Mouse (Mus musculus) hindbrain, embryonic 13.5 days (tissue): Measurements from ENCODE around the gene Tent5a. TPM values are rescaled to one million over a fixed set of nuclear protein-coding genes. Genes with fewer than 3 reads are reported as not detected.

ENCODE experiments used
- ATAC-seq: fragments of 200-750 bp; cut with Nextera tagmentation; 2 replicates; pipeline ENCODE4 v1.8.0; 2017; ENCODE audit warnings: moderate TSS enrichment; ENCODE audit not compliant: low FRiP score
- H3K27ac ChIP-seq: fragments of 300-500 bp; sonication (generic); 2 replicates; pipeline ENCODE4 v1.5.1; 2015; ENCODE audit warnings: inconsistent platforms, mild to moderate bottlenecking, moderate library complexity
- H3K27me3 ChIP-seq: fragments of 300-500 bp; sonication (generic); 2 replicates; pipeline ENCODE4 v1.6.1; 2015; ENCODE audit warnings: mild to moderate bottlenecking, inconsistent platforms
- H3K36me3 ChIP-seq: fragments of 300-500 bp; sonication (generic); 2 replicates; pipeline ENCODE4 v1.6.1; 2015; ENCODE audit warnings: mild to moderate bottlenecking, inconsistent platforms
- H3K4me1 ChIP-seq: fragments of 300-500 bp; sonication (generic); replicated peaks from 2 replicates; pipeline ENCODE4 v1.6.1; 2015; ENCODE audit warnings: inconsistent platforms
- H3K4me2 ChIP-seq: fragments of 300-500 bp; sonication (generic); 2 replicates; pipeline ENCODE4 v1.6.1; 2015; ENCODE audit warnings: inconsistent platforms, mild to moderate bottlenecking, moderate library complexity
- H3K4me3 ChIP-seq: fragments of 300-500 bp; sonication (generic); 2 replicates; pipeline ENCODE4 v1.5.1; 2015; ENCODE audit warnings: mild to moderate bottlenecking, inconsistent platforms
- H3K9ac ChIP-seq: fragments of 300-500 bp; sonication (generic); 2 replicates; pipeline ENCODE4 v1.6.1; 2015; ENCODE audit warnings: mild to moderate bottlenecking, inconsistent platforms
- H3K9me3 ChIP-seq: fragments of 300-500 bp; sonication (generic); 2 replicates; pipeline ENCODE4 v1.6.1; 2016; ENCODE audit warnings: inconsistent platforms
- whole genome bisulfite sequencing: fragments of 180-500 bp; shearing (Covaris S2); methylation state at CpG from one replicate; pipeline ENCODE4 v1.1.7; 2015; 5-methylcytosine and 5-hydroxymethylcytosine counted together
- polyA plus RNA-seq: library from polyadenylated mRNA; unstranded; fragments of >200 nt; fragmentation: Nextera tagmentation; extraction: Ambion mirVana; gene quantifications from 2 replicates; pipeline ENCODE4 v1.2.1, GENCODE M21; 2015

Gene Tent5a
- polyA plus RNA-seq, 1 experiment from 2014 or later = 7.6 TPM

DNA sequence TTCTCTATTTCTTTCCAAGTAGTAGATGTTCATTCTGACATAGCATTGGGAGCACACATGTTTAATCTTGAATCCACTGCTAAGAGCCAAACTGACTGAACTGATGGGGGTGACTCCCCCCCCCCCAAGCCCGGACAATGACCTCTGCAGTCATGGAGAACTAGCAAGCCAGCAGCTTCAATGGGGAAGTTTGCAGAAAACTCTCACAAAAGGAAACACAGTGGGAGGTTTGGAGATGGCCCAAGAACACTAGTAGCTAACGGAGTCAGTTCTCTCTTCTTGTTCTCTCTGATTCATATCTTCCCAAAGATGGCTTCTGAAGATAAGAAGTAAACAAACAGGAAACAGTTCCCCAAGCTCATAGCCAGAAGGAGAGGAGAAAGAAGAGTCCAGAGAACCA is 4.4 kb upstream of the Tent5a start:
- Histone ChIP-seq H3K27ac (no peak overlapping the region), H3K27me3 (peaks cover 3% of the 10 kb centered on the region), H3K9ac (no peak overlapping the region), H3K36me3 (no peaks in the 10 kb centered on the region), H3K4me2 (no peak overlapping the region), H3K9me3 (no peaks in the 10 kb centered on the region), H3K4me1 (peaks cover 6% of the 10 kb centered on the region), H3K4me3 (no peak overlapping the region)
- 66% methylated on average over 2 of the region's 2 CpGs for WGBS
- ATAC-seq = no peak

DNA sequence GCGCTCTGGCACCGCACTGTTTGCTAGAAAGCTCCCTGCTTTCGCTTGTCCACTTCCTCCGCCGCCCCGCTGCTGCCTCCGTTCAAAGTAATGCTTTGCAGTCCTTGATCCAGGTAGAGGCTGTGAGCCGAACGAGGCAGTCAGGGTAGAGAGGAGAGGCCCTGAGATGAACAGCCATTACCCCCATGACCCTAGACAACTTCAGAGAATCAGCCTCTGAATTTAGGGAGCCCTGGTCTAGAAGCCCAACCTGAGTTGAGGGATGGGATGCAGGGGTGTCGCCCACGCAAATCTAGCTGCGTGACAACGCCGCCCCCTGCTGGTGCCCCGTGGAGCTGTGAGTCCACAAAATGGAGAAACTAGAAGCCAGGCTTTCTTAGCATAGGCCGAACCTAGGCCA is 1.1 kb upstream of the Tent5a start:
- peak overlapping the region; percentile 76 for H3K9ac ChIP-seq
- peak overlapping the region; percentile 78 for H3K27ac ChIP-seq
- ATAC-seq = peak; percentile 61
- WGBS = 1% methylated on average over 16 of the region's 16 CpGs
- peak overlapping the region; percentile 66 for H3K4me3 ChIP-seq
- H3K4me1 ChIP-seq = peaks cover 23% of the 10 kb centered on the region
- H3K9me3 ChIP-seq = no peaks in the 10 kb centered on the region
- H3K36me3 ChIP-seq = no peaks in the 10 kb centered on the region
- peak overlapping the region; percentile 72 for H3K4me2 ChIP-seq
- H3K27me3 ChIP-seq = peaks cover 15% of the 10 kb centered on the region

DNA sequence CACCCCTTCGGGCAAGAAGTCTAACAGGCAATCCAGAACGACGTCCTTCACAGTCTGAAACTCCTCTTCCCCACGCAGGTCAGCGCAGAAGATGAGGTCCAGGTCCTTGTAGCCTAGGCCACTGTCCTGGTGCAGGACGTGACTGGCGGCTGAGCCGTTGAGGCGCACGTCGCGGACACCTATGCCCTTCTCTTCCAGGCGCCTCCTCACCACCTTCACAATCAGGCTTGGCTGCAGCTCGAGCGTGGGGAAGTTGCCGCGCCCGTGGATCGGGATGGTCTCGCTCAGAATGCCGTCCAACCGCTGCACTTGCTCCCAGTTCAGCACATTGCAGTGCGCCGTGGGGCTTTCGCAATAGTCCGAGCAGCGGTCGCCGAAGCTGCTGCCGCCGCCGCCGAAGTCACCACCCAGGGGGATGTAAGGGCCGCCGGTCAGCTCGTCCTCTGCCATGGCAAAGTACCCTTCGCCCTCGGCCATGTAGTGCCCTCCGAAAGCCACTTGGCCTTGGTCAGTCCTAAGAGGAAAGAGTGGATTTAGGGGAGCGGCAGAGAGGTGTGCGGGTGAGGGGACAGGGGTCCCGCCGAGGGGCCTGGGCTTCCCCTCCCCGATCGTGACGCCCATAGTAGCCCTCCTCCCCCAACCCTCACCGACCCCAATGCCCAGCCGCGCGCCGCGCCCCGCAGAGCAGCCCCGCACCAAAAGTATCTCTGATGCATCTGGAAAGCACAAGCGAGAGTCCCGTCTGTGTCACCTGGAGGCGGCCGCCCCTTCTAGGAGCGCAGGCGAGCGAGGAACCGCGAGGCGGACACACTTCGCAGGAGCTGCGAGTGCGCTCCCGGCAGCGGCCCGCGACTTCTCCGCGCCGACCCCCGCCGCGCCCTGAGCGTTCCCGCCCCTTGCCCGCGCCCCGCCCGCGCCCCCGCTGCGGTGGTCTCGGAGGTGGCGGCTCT is 581 bp downstream of the Tent5a start:
- peaks cover 30% of the 10 kb centered on the region for H3K4me1 ChIP-seq
- H3K27me3 ChIP-seq = peaks cover 15% of the 10 kb centered on the region
- peak; percentile 69 for ATAC-seq
- WGBS = under 1% methylated on average over 71 of the region's 88 CpGs
- H3K4me3 ChIP-seq = peak overlapping the region; percentile 66
- no peaks in the 10 kb centered on the region for H3K36me3 ChIP-seq
- H3K4me2 ChIP-seq = peak overlapping the region; percentile 72
- peak overlapping the region; percentile 76 for H3K9ac ChIP-seq
- no peaks in the 10 kb centered on the region for H3K9me3 ChIP-seq
- H3K27ac ChIP-seq = peak overlapping the region; percentile 78

DNA sequence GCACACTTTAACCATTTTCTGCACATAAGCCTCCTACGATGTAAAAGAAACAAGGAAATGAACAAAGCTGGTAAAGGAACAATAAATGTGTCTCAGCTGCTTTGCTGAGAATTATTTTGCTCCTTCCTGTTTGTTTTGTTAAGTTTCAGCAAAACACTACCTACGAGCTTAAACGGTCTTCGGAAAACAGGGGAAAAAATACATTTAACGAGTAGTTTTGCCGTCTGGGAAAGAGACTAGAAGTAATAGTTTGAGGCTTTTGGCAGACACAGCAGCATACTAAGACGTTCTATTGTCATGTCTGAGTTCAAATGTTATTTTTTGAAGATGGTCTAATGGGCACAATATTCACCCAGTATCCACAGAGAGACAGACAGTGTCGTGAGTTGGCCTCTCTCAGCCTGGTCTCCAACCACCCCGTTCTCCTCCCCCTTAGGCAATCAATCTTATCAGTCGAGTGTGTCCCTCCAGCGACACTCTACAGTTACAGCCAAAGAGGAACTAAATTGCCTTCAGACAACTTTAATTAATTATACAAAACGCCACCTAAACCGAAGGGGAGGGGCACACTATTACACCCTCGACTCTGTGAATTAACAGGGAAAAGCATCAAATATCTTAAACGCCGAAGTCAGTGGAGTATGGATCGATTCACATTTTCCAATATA is 1.8 kb downstream of the Tent5a start:
- no peak overlapping the region for H3K27ac ChIP-seq

DNA sequence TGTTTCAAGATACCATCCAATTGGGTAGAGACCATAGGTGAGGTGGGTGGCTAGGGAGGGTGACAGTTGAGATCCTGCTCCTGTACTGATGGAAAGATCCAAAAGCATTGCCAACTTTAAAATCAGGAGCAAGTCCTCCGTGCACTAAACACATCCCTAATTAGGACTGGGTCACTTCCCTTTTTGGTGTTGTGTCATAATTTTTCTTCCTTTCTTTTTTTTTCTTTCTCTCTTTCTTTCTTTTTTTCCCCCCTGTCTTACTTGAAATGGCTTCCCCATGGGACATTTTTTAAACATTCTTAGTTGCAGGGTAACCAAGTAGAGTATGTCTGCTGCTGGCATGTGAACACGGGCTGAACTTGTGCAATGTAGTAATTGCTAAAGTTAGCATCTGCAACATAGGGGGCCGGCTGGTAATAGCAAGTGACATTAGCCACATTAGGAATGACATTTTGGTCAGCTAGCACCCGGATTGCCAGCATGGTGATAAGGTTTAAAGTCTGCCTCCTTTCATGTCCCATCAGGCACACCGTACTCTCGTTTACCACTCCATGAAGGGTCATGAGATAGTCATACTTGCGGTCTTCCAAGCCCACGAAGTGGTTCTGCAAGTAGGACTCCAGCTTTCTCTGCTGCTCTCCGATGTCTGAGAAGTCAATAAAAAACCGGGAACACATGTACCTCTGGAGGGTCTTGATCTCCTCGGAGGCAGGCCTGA is 2.8 kb downstream of the Tent5a start:
- H3K4me1 ChIP-seq = peaks cover 35% of the 10 kb centered on the region
- H3K9ac ChIP-seq = 0 out of 2 replicates have a peak overlapping the region, but pooled peaks have one; percentile 76
- 83% methylated on average over 11 of the region's 11 CpGs for WGBS
- peaks cover 15% of the 10 kb centered on the region for H3K27me3 ChIP-seq
- H3K4me2 ChIP-seq = peak overlapping the region; percentile 72
- H3K27ac ChIP-seq = no peak overlapping the region
- H3K4me3 ChIP-seq = peak overlapping the region; percentile 66
- ATAC-seq = no peak
- no peaks in the 10 kb centered on the region for H3K9me3 ChIP-seq
- H3K36me3 ChIP-seq = no peaks in the 10 kb centered on the region

More for the DNA sequence above, 1.8 kb downstream of the Tent5a start:
- Histone ChIP-seq H3K4me3 (peak overlapping the region; percentile 66), H3K36me3 (no peaks in the 10 kb centered on the region), H3K9ac (peak overlapping the region; percentile 76), H3K4me1 (peaks cover 35% of the 10 kb centered on the region), H3K4me2 (peak overlapping the region; percentile 72), H3K9me3 (no peaks in the 10 kb centered on the region), H3K27me3 (peaks cover 15% of the 10 kb centered on the region)
- WGBS = 40% methylated on average over 17 of the region's 17 CpGs
- ATAC-seq = no peak

DNA sequence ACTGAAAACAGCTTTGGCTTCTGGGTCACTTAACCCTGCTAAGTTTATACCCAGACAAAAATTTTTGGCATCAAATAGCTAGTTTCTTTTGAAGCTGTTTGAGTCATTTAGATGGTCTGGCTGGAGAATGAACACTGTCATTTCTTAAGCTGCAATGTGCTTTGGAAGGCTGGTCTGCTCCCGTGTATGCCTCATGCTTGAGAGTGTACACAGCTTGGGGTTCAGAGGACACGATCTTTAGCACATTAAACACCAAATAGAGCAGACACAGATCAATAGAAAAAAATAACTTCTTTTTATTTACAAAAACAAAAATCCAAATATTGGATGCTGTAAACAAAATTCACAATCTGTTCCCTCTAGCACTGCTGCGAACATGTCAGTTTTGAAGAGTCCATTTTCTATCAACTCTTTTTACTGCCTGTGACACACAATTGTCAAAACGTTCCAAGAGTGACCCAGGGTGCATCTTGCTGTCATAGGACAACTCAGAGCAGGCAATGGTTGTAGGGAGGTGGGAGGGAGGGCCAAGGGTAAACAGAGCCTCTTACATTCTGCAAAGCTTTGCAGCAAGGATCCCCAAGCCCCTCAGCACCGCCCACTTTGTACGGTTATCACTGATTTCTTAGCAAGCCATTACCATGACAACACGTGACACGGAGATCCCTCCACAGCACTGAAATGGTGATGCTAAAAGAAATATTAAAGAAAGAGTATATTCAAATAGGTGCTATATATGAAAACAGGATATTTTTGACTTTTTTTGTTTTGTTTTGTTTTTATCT is 6.8 kb downstream of the Tent5a start:
- H3K27ac ChIP-seq = no peak overlapping the region
- H3K36me3 ChIP-seq = no peaks in the 10 kb centered on the region
- no peaks in the 10 kb centered on the region for H3K9me3 ChIP-seq
- peaks cover 7% of the 10 kb centered on the region; the same call in 1 of the 2 replicates for H3K27me3 ChIP-seq
- 46% methylated on average over 8 of the region's 8 CpGs for WGBS
- H3K4me2 ChIP-seq = no peak overlapping the region
- peaks cover 18% of the 10 kb centered on the region for H3K4me1 ChIP-seq
- no peak overlapping the region for H3K9ac ChIP-seq
- no peak overlapping the region for H3K4me3 ChIP-seq
- ATAC-seq = 0 out of 2 replicates have a peak, but pooled peaks have one; percentile 52

DNA sequence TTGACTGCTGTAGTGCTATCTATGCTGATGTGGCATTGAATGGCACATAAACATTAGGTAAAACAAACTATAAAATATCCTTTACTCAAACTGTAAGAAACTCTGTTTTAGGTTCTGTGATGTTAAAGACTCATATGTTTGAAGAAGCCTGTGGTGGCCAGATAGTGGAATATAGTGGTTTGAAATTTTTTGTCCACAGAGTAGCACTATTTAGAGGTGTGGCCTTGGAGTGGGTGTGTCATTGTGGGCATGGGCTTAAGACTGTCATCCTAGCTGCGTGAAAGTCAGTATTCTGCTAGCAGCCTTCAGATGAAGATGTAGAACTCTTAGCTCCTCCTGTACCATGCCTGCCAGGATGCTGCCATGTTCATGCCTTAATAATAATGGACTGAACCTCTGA is 11.0 kb downstream of the Tent5a start:
- H3K9ac ChIP-seq = no peak overlapping the region
- H3K4me3 ChIP-seq = no peak overlapping the region
- H3K27ac ChIP-seq = no peak overlapping the region
- H3K4me2 ChIP-seq = no peak overlapping the region
- peaks cover 4% of the 10 kb centered on the region; the same call in 1 of the 2 replicates for H3K4me1 ChIP-seq
- no peaks in the 10 kb centered on the region for H3K27me3 ChIP-seq
- no peaks in the 10 kb centered on the region for H3K36me3 ChIP-seq
- WGBS = 58% methylated on average over 1 of the region's 1 CpGs
- H3K9me3 ChIP-seq = no peaks in the 10 kb centered on the region
- ATAC-seq = no peak

DNA sequence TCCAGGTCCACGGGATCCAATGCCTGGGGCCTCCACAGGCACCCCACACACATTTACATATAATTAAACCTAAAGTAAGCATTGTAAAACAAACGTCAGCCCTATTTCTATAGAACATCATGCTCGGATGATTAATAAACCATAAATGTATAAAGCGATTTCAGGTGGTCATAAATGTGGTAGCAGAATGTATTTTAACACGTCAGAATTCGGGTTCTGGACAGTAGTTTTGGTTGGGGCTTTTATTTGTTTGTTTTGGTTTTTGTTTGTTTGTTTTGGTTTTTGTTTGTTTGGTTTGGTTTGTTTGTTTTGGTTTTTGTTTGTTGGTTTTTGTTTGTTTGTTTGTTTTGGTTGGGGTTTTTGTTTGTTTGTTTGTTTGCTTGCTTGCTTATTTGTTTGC is 14.7 kb downstream of the Tent5a start, which contains the start of gene Gm11114:
Gene Gm11114 (plus strand): TSS at position 301 of the 400 bp plus-strand sequence.
- ATAC-seq = no peak
- no peak within 1 kb of the TSS for H3K4me2 ChIP-seq
- H3K4me1 ChIP-seq = no peaks in the 10 kb centered on the region
- no peaks in the 10 kb centered on the region for H3K36me3 ChIP-seq
- no peaks in the 10 kb centered on the region for H3K27me3 ChIP-seq
- no peak within 1 kb of the TSS for H3K9ac ChIP-seq
- no peak within 1 kb of the TSS for H3K27ac ChIP-seq
- 83% methylated on average over 6 of the region's 6 CpGs for WGBS
- H3K9me3 ChIP-seq = no peaks in the 10 kb centered on the region
- H3K4me3 ChIP-seq = no peak within 1 kb of the TSS

DNA sequence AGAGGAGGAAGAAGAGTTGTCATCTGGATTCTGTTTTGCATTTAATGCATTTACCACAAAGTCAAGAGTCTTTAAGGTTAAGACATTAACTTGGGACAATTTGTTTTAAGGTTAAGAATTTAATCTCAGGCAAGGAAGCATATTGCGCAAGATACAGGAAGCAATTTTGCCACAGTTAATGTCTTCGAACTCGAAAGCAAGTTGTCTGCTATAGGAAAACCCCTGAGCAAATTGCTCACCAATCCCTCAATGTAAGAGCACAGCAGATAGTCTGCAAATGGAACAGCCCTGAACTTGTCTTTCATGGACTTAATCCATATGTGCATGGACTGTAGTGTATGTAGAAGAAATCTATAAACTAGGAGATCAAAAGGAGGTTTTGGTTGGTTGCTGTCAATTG is 23.8 kb downstream of the Tent5a start:
- no peak overlapping the region for H3K4me3 ChIP-seq
- H3K4me1 ChIP-seq = no peaks in the 10 kb centered on the region
- no peak overlapping the region for H3K4me2 ChIP-seq
- 95% methylated on average over 3 of the region's 3 CpGs for WGBS
- no peak for ATAC-seq
- H3K36me3 ChIP-seq = no peaks in the 10 kb centered on the region
- H3K9ac ChIP-seq = no peak overlapping the region
- H3K9me3 ChIP-seq = no peaks in the 10 kb centered on the region
- no peak overlapping the region for H3K27ac ChIP-seq
- no peaks in the 10 kb centered on the region for H3K27me3 ChIP-seq

DNA sequence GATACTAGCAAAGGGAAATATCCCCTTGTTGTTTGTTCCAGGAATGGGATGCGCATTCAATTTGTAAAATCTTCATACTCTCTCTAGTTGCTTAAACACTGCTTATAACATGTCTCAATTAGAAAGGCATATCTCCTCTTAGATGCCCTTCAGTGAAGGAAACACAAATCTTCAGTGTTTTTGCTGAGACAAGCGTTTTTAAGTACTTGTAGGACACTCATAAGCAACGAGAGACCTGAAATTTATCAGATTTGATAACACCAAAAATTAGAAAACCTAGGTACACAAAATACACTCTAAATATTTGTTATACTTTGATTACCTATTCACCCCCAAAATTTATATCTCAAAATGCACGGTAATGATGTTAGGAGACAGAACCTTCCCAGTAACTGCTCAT is 24.3 kb downstream of the Tent5a start:
- Histone ChIP-seq H3K4me3 (no peak overlapping the region), H3K36me3 (no peaks in the 10 kb centered on the region), H3K4me1 (no peaks in the 10 kb centered on the region), H3K4me2 (no peak overlapping the region), H3K27ac (no peak overlapping the region), H3K27me3 (no peaks in the 10 kb centered on the region), H3K9ac (no peak overlapping the region), H3K9me3 (no peaks in the 10 kb centered on the region)
- no peak for ATAC-seq
- 86% methylated on average over 4 of the region's 4 CpGs for WGBS

DNA sequence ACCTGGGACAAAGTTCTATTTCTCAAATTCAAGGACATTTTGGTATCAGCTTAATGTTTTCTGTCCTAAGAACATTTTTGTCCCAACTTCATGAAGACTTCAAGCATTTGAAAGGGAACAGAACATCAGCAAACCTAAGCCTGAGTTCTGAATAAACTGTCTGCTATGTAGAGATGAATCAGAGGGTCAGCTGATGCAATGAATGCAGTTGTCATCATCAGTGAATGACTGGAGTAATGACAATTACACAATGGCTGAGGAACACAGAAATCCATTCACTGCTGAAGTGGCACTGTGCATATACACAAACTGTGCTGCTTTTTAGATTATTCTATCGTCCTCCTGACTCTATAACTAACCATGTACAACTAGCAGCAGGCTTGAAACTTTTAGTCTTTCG is 53.0 kb downstream of the Tent5a start:
- ATAC-seq = no peak
- H3K9me3 ChIP-seq = no peaks in the 10 kb centered on the region
- no peaks in the 10 kb centered on the region for H3K4me1 ChIP-seq
- no peak overlapping the region for H3K4me2 ChIP-seq
- H3K27ac ChIP-seq = no peak overlapping the region
- no peak overlapping the region for H3K9ac ChIP-seq
- H3K4me3 ChIP-seq = no peak overlapping the region
- no peaks in the 10 kb centered on the region for H3K27me3 ChIP-seq
- H3K36me3 ChIP-seq = no peaks in the 10 kb centered on the region
- 76% methylated on average over 2 of the region's 2 CpGs for WGBS
